Mouse (Mus musculus) megakaryocyte, embryonic 14.5 days (primary cell): ENCODE results near the gene Rev3l.

Experiments used
- FLI1 ChIP-seq: IDR thresholded peaks from 2 replicates; pipeline ENCODE4 v1.6.1; 2012; ENCODE audit warnings: low read length, inconsistent platforms, mixed read lengths
- GATA1 ChIP-seq: IDR thresholded peaks from 3 replicates; pipeline ENCODE4 v1.6.1; 2012; ENCODE audit warnings: mixed read lengths, low read length, inconsistent platforms, borderline replicate concordance

GRCm38 (mm10) chr10:39730976-39731735 is 762 bp upstream of the Rev3l start:
- TF ChIP-seq GATA1: no peak
- no peak for TF ChIP-seq FLI1
